Mouse (Mus musculus) MEL (cell line): Measurements from ENCODE around the gene Serpinb9c. TPM values are rescaled to one million over a fixed set of nuclear protein-coding genes. Genes with fewer than 3 reads are reported as not detected.

ENCODE experiments used
- DNase-seq: peaks from one replicate; pipeline ENCODE4 v3.0.0; 2011; ENCODE audit warnings: low read depth, low spot score
- H3K27ac ChIP-seq: 2 replicates; pipeline ENCODE4 v1.5.1; 2012; ENCODE audit warnings: low read depth, mild to moderate bottlenecking, control low read depth, low read length, moderate library complexity; ENCODE audit not compliant: control insufficient read depth
- H3K27me3 ChIP-seq, 2 experiments: fragments of 150-350 bp in 1 of 2; sonication (generic) in 1 of 2; 2 replicates each; pipeline ENCODE4 v1.6.1; 2012; ENCODE audit warnings: low read length in 2 of 2, mild to moderate bottlenecking in 2 of 2, improper control_type of control experiment in 1 of 2, moderate library complexity in 1 of 2; ENCODE audit not compliant: insufficient read depth in 2 of 2, control insufficient read depth in 1 of 2
- H3K36me3 ChIP-seq, 2 experiments: 2 replicates each; pipeline ENCODE4 v1.6.1; 2012 to 2014; ENCODE audit warnings: low read length in 2 of 2, improper control_type of control experiment in 1 of 2, inconsistent platforms in 1 of 2, mild to moderate bottlenecking in 1 of 2; ENCODE audit not compliant: insufficient read depth in 2 of 2, control insufficient read depth in 1 of 2
- H3K4me1 ChIP-seq, 2 experiments: fragments of 150-350 bp in 1 of 2; sonication (generic) in 1 of 2; 2 replicates each; pipeline ENCODE4 v1.6.1; 2012; ENCODE audit warnings: low read length in 2 of 2, improper control_type of control experiment in 1 of 2, mild to moderate bottlenecking in 1 of 2; ENCODE audit not compliant: insufficient read depth in 2 of 2, control insufficient read depth in 1 of 2
- H3K4me3 ChIP-seq, 2 experiments: fragments of 150-350 bp in 1 of 2; sonication (generic) in 1 of 2; 2 replicates each; pipeline ENCODE4 v1.5.1; 2012; ENCODE audit warnings: low read depth in 2 of 2, low read length in 2 of 2, mild to moderate bottlenecking in 2 of 2, moderate library complexity in 2 of 2, control low read depth in 1 of 2, improper control_type of control experiment in 1 of 2; ENCODE audit not compliant: control insufficient read depth in 1 of 2, insufficient read depth in 1 of 2
- H3K79me2 ChIP-seq: 2 replicates; pipeline ENCODE4 v1.6.1; 2012; ENCODE audit warnings: mild to moderate bottlenecking, low read length, moderate library complexity; ENCODE audit not compliant: control insufficient read depth, poor library complexity, insufficient read depth
- H3K9ac ChIP-seq: 2 replicates; pipeline ENCODE4 v1.6.1; 2012; ENCODE audit warnings: low read depth, mild to moderate bottlenecking, control low read depth, low read length, moderate library complexity; ENCODE audit not compliant: control insufficient read depth, poor library complexity, severe bottlenecking
- H3K9me3 ChIP-seq: fragments of 150-350 bp; sonication (generic); replicated peaks from 2 replicates; pipeline ENCODE4 v1.6.1; 2012; ENCODE audit warnings: mild to moderate bottlenecking, low read length, improper control_type of control experiment, moderate library complexity; ENCODE audit not compliant: insufficient read depth
- CTCF ChIP-seq, 3 experiments: IDR thresholded peaks in 2 of 3; conservative IDR thresholded peaks in 1 of 3; 2 replicates each; pipeline ENCODE4 v1.5.1; 2011 to 2012; ENCODE audit warnings: low read length in 3 of 3, low read depth in 2 of 3, mild to moderate bottlenecking in 2 of 3, improper control_type of control experiment in 1 of 3, inconsistent platforms in 1 of 3, mixed read lengths in 1 of 3, moderate library complexity in 1 of 3; ENCODE audit not compliant: control insufficient read depth in 1 of 3, insufficient read depth in 1 of 3, poor library complexity in 1 of 3, severe bottlenecking in 1 of 3
- E2F4 ChIP-seq: IDR thresholded peaks from 2 replicates; pipeline ENCODE4 v1.6.1; 2011; ENCODE audit warnings: low read depth, low read length, improper control_type of control experiment, borderline replicate concordance
- ELF1 ChIP-seq: IDR thresholded peaks from 2 replicates; pipeline ENCODE4 v1.6.1; 2014; ENCODE audit warnings: low read depth, mild to moderate bottlenecking, inconsistent platforms, low read length, improper control_type of control experiment, moderate library complexity
- ETS1 ChIP-seq: IDR thresholded peaks from 2 replicates; pipeline ENCODE4 v1.6.1; 2012; ENCODE audit warnings: low read depth, mild to moderate bottlenecking, inconsistent platforms, low read length, improper control_type of control experiment, moderate library complexity
- GABPA ChIP-seq: IDR thresholded peaks from 2 replicates; pipeline ENCODE4 v1.6.1; 2012; ENCODE audit warnings: low read depth, mild to moderate bottlenecking, inconsistent platforms, low read length, improper control_type of control experiment, moderate library complexity
- KAT2A ChIP-seq: conservative IDR thresholded peaks from 2 replicates; pipeline ENCODE4 v1.6.1; 2012; ENCODE audit warnings: low read depth, low read length, improper control_type of control experiment, inconsistent platforms
- MAFK ChIP-seq: IDR thresholded peaks from 2 replicates; pipeline ENCODE4 v1.6.1; 2011; ENCODE audit warnings: low read depth, mild to moderate bottlenecking, low read length, improper control_type of control experiment, borderline replicate concordance
- MAX ChIP-seq: IDR thresholded peaks from 2 replicates; pipeline ENCODE4 v1.6.1; 2011; ENCODE audit warnings: low read length, improper control_type of control experiment
- NRF1 ChIP-seq: IDR thresholded peaks from 2 replicates; pipeline ENCODE4 v1.6.1; 2014; ENCODE audit warnings: low read depth, mild to moderate bottlenecking, inconsistent platforms, low read length, improper control_type of control experiment, moderate library complexity; ENCODE audit not compliant: poor library complexity, insufficient read depth, severe bottlenecking
- POLR2A ChIP-seq, 2 experiments: IDR thresholded peaks; 2 replicates each; pipeline ENCODE4 v1.6.1; 2011 to 2012; ENCODE audit warnings: low read length in 2 of 2, mild to moderate bottlenecking in 2 of 2, control low read depth in 1 of 2, improper control_type of control experiment in 1 of 2, low read depth in 1 of 2, moderate library complexity in 1 of 2; ENCODE audit not compliant: control insufficient read depth in 1 of 2, insufficient read depth in 1 of 2, poor library complexity in 1 of 2
- POLR2AphosphoS2 ChIP-seq: IDR thresholded peaks from 2 replicates; pipeline ENCODE4 v1.6.1; 2011; ENCODE audit warnings: low read length, improper control_type of control experiment
- POLR2AphosphoS5 ChIP-seq: IDR thresholded peaks from 2 replicates; pipeline ENCODE4 v1.6.1; 2012; ENCODE audit warnings: low read depth, borderline replicate concordance, mild to moderate bottlenecking, inconsistent platforms, low read length, moderate library complexity, mixed read lengths
- RAD21 ChIP-seq: IDR thresholded peaks from 2 replicates; pipeline ENCODE4 v1.6.1; 2011; ENCODE audit warnings: mild to moderate bottlenecking, low read depth, low read length, improper control_type of control experiment
- SIN3A ChIP-seq: IDR thresholded peaks from 2 replicates; pipeline ENCODE4 v1.6.1; 2012; ENCODE audit warnings: low read length, improper control_type of control experiment, inconsistent platforms
- SMC3 ChIP-seq: IDR thresholded peaks from 2 replicates; pipeline ENCODE4 v1.6.1; 2011; ENCODE audit warnings: low read depth, low read length, improper control_type of control experiment
- TBP ChIP-seq: IDR thresholded peaks from 2 replicates; pipeline ENCODE4 v1.8.0; 2011; ENCODE audit warnings: low read depth, low read length, improper control_type of control experiment
- TCF12 ChIP-seq: IDR thresholded peaks from 2 replicates; pipeline ENCODE4 v1.6.1; 2014; ENCODE audit warnings: low read depth, mild to moderate bottlenecking, inconsistent platforms, low read length, improper control_type of control experiment, moderate library complexity
- USF2 ChIP-seq, 2 experiments: IDR thresholded peaks; 2 replicates each; pipeline ENCODE4 v1.6.1; 2011 to 2012; ENCODE audit warnings: improper control_type of control experiment in 2 of 2, low read length in 2 of 2, borderline replicate concordance in 1 of 2, inconsistent platforms in 1 of 2, low read depth in 1 of 2, mild to moderate bottlenecking in 1 of 2; ENCODE audit not compliant: insufficient read depth in 1 of 2
- ZC3H11A ChIP-seq: IDR thresholded peaks from 2 replicates; pipeline ENCODE4 v1.6.1; 2012; ENCODE audit warnings: low read depth, mild to moderate bottlenecking, inconsistent platforms, low read length, improper control_type of control experiment
- polyA plus RNA-seq, 2 experiments: library from polyadenylated mRNA; stranded (reverse) in 1 of 2; unstranded in 1 of 2; fragments of >175 nt in 1 of 2; fragments of >200 nt in 1 of 2; gene quantifications; 2 replicates each; pipeline versions ENCODE4 v1.2.1 to v1.2.4; 2012; ENCODE audit warnings: low replicate concordance in 2 of 2, low read depth in 1 of 2; ENCODE audit not compliant: insufficient read length in 2 of 2, insufficient read depth in 1 of 2, missing spikeins in 1 of 2
- total RNA-seq: library from RNA; depleted of rRNA; stranded (reverse); fragments of 300-350 nt; gene quantifications from 2 replicates; pipeline ENCODE4 v1.2.3, GENCODE M21; 2012; rRNA removed

Serpinb9c gene
- total RNA-seq, result not detected in 2 replicates
- not detected for polyA plus RNA-seq

DNA sequence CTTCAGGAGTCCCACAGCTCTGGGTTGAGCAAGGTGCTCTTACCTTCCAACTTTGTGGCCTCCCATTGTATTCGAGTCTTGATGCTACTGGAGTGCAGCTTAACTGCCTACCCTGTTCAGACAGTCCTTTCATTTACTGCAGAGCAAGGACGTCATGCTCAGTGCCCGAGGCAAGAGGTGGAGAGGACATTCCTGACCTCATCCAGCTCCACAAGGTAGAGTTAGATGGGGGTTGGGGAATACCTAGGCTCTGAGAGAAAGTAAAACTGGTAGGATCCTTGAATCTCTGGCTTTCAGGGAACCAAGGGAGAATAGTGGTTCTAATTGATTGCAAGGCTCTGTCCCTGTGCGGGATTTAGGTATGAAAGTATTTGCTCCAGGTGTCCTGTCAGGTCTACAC is at the start of gene Serpinb9c:
Gene Serpinb9c, minus strand, starts transcription at position 101 of the 400 bp plus-strand sequence.
- no peaks in the 10 kb centered on the region for H3K9me3 ChIP-seq
- no peaks in the 10 kb centered on the region for H3K79me2 ChIP-seq
- no peak within 1 kb of the TSS for H3K4me3 ChIP-seq
- DNase-seq, result no peak
- no peak within 1 kb of the TSS for H3K9ac ChIP-seq
- TF ChIP-seq ZC3H11A (no peak), GABPA (no peak), MAX (no peak), TCF12 (no peak), POLR2AphosphoS5 (no peak), SIN3A (no peak), E2F4 (no peak), POLR2A (IDR thresholded peaks at IDR 0.05; ENCODE audit: control insufficient read depth in 1 of 2, insufficient read depth in 1 of 2, low read depth in 1 of 2, low read length in 2 of 2, poor library complexity in 1 of 2) (no peak), MAFK (no peak), RAD21 (no peak), NRF1 (no peak), POLR2AphosphoS2 (no peak), KAT2A (no peak), ETS1 (no peak), ELF1 (no peak)
- no peaks in the 10 kb centered on the region for H3K4me1 ChIP-seq
- no peaks in the 10 kb centered on the region for H3K27me3 ChIP-seq
- H3K36me3 ChIP-seq, result no peaks in the 10 kb centered on the region
- no peak within 1 kb of the TSS for H3K27ac ChIP-seq

DNA sequence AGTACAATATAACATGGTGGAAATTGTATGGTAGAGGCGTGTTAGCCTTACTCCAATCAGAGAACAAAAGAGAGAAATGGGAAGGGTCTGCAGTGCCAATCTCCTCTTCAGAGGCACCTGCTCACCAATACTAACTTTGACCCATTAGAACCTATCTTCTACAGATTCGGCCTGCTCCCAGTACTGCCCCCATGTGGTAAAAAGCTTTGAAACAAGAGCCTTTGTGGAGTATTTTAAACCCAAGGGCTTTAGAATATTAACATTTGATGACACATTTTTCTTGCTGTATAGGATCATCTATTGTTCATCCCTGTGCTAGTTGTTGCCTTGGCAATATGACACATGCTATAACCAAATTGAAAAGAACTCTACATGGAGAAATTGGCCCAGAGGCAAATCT is 40.2 kb upstream of the Serpinb9c start:
- Histone ChIP-seq H3K27me3 (no peaks in the 10 kb centered on the region), H3K79me2 (no peaks in the 10 kb centered on the region), H3K36me3 (no peaks in the 10 kb centered on the region), H3K4me1 (no peaks in the 10 kb centered on the region), H3K4me3 (no peak overlapping the region), H3K9ac (no peak overlapping the region), H3K27ac (no peak overlapping the region), H3K9me3 (no peaks in the 10 kb centered on the region)
- DNase-seq, result peak; percentile 6
- TF ChIP-seq TBP, result no peak
- TF ChIP-seq CTCF (IDR thresholded peaks at IDR 0.05 in 2 of 3, conservative IDR thresholded peaks at IDR 0.05 in 1 of 3; ENCODE audit: control insufficient read depth in 1 of 3, insufficient read depth in 1 of 3, low read depth in 2 of 3, low read length in 3 of 3, poor library complexity in 1 of 3, severe bottlenecking in 1 of 3), result peak in 1 of 3 experiments; percentile 38; a peak in 2 of 6 replicates
- TF ChIP-seq USF2 (IDR thresholded peaks at IDR 0.05; ENCODE audit: borderline replicate concordance in 1 of 2, insufficient read depth in 1 of 2, low read depth in 1 of 2, low read length in 2 of 2), result no peak
- peak; percentile 55 for TF ChIP-seq SMC3
